Mouse (Mus musculus): ENCODE results near the gene Dennd4b.
"Not testable (repeated sequence)": the region's sequence is repeated elsewhere in the genome, so short reads cannot be mapped to it uniquely, and the experiment has no call there.

Gene Dennd4b

GRCm38 (mm10) chr3:90265034-90265931 lies at the start of gene Dennd4b:
Gene Dennd4b, plus strand, starts transcription at chr3:90265185.
- peak; percentile 91 for DNase-seq (ENCODE audit: low spot score)

- no peak for DNase-seq (ENCODE audit: low spot score)
These were observed 49.1 kb upstream of the Dennd4b start for GRCm38 (mm10) chr3:90215825-90216380.

- no peak for DNase-seq (ENCODE audit: low spot score)
These were observed 44.9 kb upstream of the Dennd4b start for GRCm38 (mm10) chr3:90220088-90220487.

GRCm38 (mm10) chr3:90220531-90220951 lies 44.4 kb upstream of the Dennd4b start:
- DNase-seq (ENCODE audit: low spot score): peak; percentile 83

- DNase-seq (ENCODE audit: low spot score): no peak
These were observed 43.9 kb upstream of the Dennd4b start for GRCm38 (mm10) chr3:90221123-90221522.

- no peak for DNase-seq (ENCODE audit: low spot score)
These were observed 42.5 kb upstream of the Dennd4b start for GRCm38 (mm10) chr3:90222455-90222854.

GRCm38 (mm10) chr3:90222941-90223340 lies 42.0 kb upstream of the Dennd4b start:
- DNase-seq (ENCODE audit: low spot score): no peak

- DNase-seq (ENCODE audit: low spot score): no peak
These were observed 40.7 kb upstream of the Dennd4b start for GRCm38 (mm10) chr3:90224331-90224730.

GRCm38 (mm10) chr3:90231075-90231474 lies 33.9 kb upstream of the Dennd4b start:
- DNase-seq (ENCODE audit: low spot score): no peak

- peak; percentile 92 for DNase-seq (ENCODE audit: low spot score)
These were observed 33.3 kb upstream of the Dennd4b start, which contains the start of gene Jtb for GRCm38 (mm10) chr3:90231507-90232333. Gene Jtb, plus strand, starts transcription at chr3:90231597.

GRCm38 (mm10) chr3:90241251-90241650 lies 23.7 kb upstream of the Dennd4b start:
- DNase-seq (ENCODE audit: low spot score): no peak

- DNase-seq (ENCODE audit: low spot score): no peak
These were observed 23.2 kb upstream of the Dennd4b start for GRCm38 (mm10) chr3:90241669-90242358.

- peak; percentile 56 for DNase-seq (ENCODE audit: low spot score)
These were observed 21.8 kb upstream of the Dennd4b start, which contains the start of gene Creb3l4 for GRCm38 (mm10) chr3:90242984-90243775. Gene Creb3l4, minus strand, starts transcription at chr3:90243512.

GRCm38 (mm10) chr3:90245406-90245805 lies 19.6 kb upstream of the Dennd4b start:
- DNase-seq (ENCODE audit: low spot score): no peak

GRCm38 (mm10) chr3:90247630-90247959 lies 17.4 kb upstream of the Dennd4b start:
- DNase-seq (ENCODE audit: low spot score): no peak

- peak; percentile 89 for DNase-seq (ENCODE audit: low spot score)
These were observed 16.8 kb upstream of the Dennd4b start, which contains the start of gene Slc39a1 for GRCm38 (mm10) chr3:90247960-90248745. Gene Slc39a1, plus strand, starts transcription at chr3:90248172.

- peak; percentile 31 for DNase-seq (ENCODE audit: low spot score)
These were observed 16.3 kb upstream of the Dennd4b start for GRCm38 (mm10) chr3:90248746-90249100.

- DNase-seq (ENCODE audit: low spot score): no peak
These were observed 14.2 kb upstream of the Dennd4b start for GRCm38 (mm10) chr3:90250791-90251190.

- DNase-seq (ENCODE audit: low spot score): not testable (repeated sequence)
These were observed 13.2 kb upstream of the Dennd4b start for GRCm38 (mm10) chr3:90251731-90252226.

- DNase-seq (ENCODE audit: low spot score): not testable (repeated sequence)
These were observed 12.3 kb upstream of the Dennd4b start for GRCm38 (mm10) chr3:90252659-90253058.
